Mouse (Mus musculus) limb, embryonic 14.5 days (tissue): ENCODE results near the gene Gm47841. TPM values are rescaled to one million over a fixed set of nuclear protein-coding genes. Genes with fewer than 3 reads are reported as not detected.

ENCODE experiments used
- ATAC-seq: fragments of 200-750 bp; cut with Nextera tagmentation; 2 replicates; pipeline ENCODE4 v1.8.0; 2017; ENCODE audit warnings: low read depth, moderate number of reproducible peaks, moderate TSS enrichment; ENCODE audit not compliant: low FRiP score
- DNase-seq: peaks from one replicate; pipeline ENCODE4 v3.0.0-alpha.2; 2015; ENCODE audit warnings: low spot score
- H3K27ac ChIP-seq: fragments of 300-500 bp; sonication (generic); replicated peaks from 2 replicates; pipeline ENCODE4 v1.5.1; 2014; ENCODE audit warnings: low read depth, mild to moderate bottlenecking, low read length, moderate library complexity, mixed read lengths
- H3K27me3 ChIP-seq: fragments of 300-500 bp; sonication (generic); 2 replicates; pipeline ENCODE4 v1.6.1; 2014; ENCODE audit warnings: low read length, mixed read lengths; ENCODE audit not compliant: control insufficient read depth, insufficient read depth
- H3K36me3 ChIP-seq: fragments of 300-500 bp; sonication (generic); 2 replicates; pipeline ENCODE4 v1.6.1; 2014; ENCODE audit warnings: mild to moderate bottlenecking, low read length, moderate library complexity, mixed read lengths; ENCODE audit not compliant: control insufficient read depth, insufficient read depth
- H3K4me1 ChIP-seq: fragments of 300-500 bp; sonication (generic); 2 replicates; pipeline ENCODE4 v1.6.1; 2014; ENCODE audit warnings: antibody characterized with exemption, low read length, mixed read lengths; ENCODE audit not compliant: control insufficient read depth, insufficient read depth
- H3K4me2 ChIP-seq: fragments of 300-500 bp; sonication (generic); replicated peaks from 2 replicates; pipeline ENCODE4 v1.6.1; 2014; ENCODE audit warnings: low read depth, mild to moderate bottlenecking, low read length, moderate library complexity; ENCODE audit not compliant: severe bottlenecking
- H3K4me3 ChIP-seq: fragments of 300-500 bp; sonication (generic); replicated peaks from 2 replicates; pipeline ENCODE4 v1.5.1; 2014; ENCODE audit warnings: low read length
- H3K9ac ChIP-seq: fragments of 300-500 bp; sonication (generic); 2 replicates; pipeline ENCODE4 v1.6.1; 2014; ENCODE audit warnings: mild to moderate bottlenecking, low read depth, low read length, moderate library complexity; ENCODE audit not compliant: severe bottlenecking
- H3K9me3 ChIP-seq: fragments of 300-500 bp; sonication (generic); 2 replicates; pipeline ENCODE4 v1.6.1; 2016; ENCODE audit warnings: low read length; ENCODE audit not compliant: control insufficient read depth
- POLR2A ChIP-seq: fragments of 200-500 bp; IDR thresholded peaks from 2 replicates; pipeline ENCODE4 v1.8.0; 2012; ENCODE audit warnings: inconsistent platforms, mild to moderate bottlenecking, moderate library complexity, borderline replicate concordance; ENCODE audit not compliant: insufficient read depth, insufficient read length; ENCODE audit errors: extremely low read depth
- WGBS: fragments of 180-500 bp; shearing (Covaris S2); extraction: QIAGEN DNeasy Blood & Tissue Kit; methylation state at CpG from one replicate; pipeline ENCODE4 v1.1.7; 2014; 5-methylcytosine and 5-hydroxymethylcytosine counted together
- polyA plus RNA-seq, 2 experiments: library from polyadenylated mRNA; depleted of rRNA in 1 of 2; stranded (reverse) in 1 of 2; unstranded in 1 of 2; fragments of >200 nt; fragmentation: Nextera tagmentation in 1 of 2; extraction: Ambion mirVana in 1 of 2; gene quantifications; 2 replicates each; pipeline versions ENCODE4 v1.2.1 to v1.2.3; 2012 to 2014

Gene Gm47841
- polyA plus RNA-seq, 2 experiments: 0.05 TPM; not detected in 1

DNA sequence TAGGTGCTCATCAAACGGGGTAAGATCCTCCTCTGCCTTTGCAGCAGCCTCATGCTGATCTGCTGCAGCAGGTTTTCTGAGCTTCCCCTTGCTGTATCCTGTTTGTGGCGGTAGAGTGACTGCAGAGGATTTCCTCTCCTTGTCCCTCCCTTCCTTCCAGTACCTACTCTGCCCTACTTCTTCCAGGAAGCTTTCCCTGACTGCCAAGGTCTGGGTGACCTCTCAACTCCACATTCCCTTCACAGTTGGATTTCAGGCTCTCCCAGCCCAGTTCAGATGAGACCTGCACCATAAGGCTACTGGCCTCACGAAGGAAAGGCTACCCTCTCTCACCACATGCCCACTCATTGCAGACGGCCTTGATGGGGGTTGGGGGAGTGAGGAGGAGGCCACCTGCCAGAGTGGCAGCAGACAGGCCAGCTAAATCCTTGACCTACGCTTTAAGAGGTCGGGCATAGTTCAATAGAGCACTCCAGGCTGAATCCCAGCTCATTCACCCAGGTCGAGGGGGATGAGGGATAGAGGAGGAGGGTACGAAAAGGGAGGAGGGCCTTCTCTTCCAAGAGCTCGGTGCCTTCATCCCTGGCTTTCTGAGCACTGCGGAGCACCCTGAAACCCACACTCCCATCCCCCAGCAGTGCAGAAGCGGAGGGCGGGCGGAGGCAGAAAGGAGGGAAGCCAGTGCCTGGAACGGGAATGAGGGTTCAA is 45.1 kb upstream of the Gm47841 start:
- Histone ChIP-seq H3K4me2 (peak overlapping the region; percentile 18; the same call in 1 of the 2 replicates), H3K27me3 (no peaks in the 10 kb centered on the region), H3K4me3 (no peak overlapping the region), H3K36me3 (no peaks in the 10 kb centered on the region), H3K9me3 (no peaks in the 10 kb centered on the region), H3K4me1 (peaks cover 13% of the 10 kb centered on the region), H3K9ac (0 out of 2 replicates have a peak overlapping the region, but pooled peaks have one; percentile 18), H3K27ac (peak overlapping the region; percentile 29; the same call in 1 of the 2 replicates)
- ATAC-seq (no peak), DNase-seq (no peak)
- no peak for TF ChIP-seq POLR2A
- 30% methylated on average over 14 of the region's 14 CpGs for WGBS

DNA sequence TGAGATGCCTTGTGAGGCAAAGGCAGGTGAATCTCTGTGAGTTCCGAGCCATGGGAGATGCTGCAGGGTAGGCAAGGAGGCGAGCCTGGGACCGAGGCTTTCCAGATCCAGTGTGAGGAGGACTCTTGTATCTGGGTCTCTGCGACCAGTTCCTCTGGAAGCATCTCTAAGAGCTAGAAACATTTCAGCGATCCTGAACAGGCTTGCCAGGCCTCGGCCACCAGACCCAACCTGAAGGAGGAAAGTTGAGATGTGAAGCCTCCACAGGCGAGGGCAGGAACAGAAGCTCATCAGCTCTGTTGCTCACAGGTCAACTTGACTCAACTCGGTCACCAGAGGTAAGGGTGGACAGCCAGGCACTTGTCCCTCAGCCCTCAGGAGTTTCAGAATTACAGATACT is 44.4 kb upstream of the Gm47841 start:
- DNase-seq (no peak), ATAC-seq (no peak)
- Histone ChIP-seq H3K4me3 (no peak overlapping the region), H3K9me3 (no peaks in the 10 kb centered on the region), H3K9ac (no peak overlapping the region), H3K27ac (no peak overlapping the region), H3K4me2 (no peak overlapping the region), H3K36me3 (no peaks in the 10 kb centered on the region), H3K4me1 (peaks cover 13% of the 10 kb centered on the region), H3K27me3 (no peaks in the 10 kb centered on the region)
- TF ChIP-seq POLR2A: no peak
- WGBS: 92% methylated on average over 8 of the region's 8 CpGs

DNA sequence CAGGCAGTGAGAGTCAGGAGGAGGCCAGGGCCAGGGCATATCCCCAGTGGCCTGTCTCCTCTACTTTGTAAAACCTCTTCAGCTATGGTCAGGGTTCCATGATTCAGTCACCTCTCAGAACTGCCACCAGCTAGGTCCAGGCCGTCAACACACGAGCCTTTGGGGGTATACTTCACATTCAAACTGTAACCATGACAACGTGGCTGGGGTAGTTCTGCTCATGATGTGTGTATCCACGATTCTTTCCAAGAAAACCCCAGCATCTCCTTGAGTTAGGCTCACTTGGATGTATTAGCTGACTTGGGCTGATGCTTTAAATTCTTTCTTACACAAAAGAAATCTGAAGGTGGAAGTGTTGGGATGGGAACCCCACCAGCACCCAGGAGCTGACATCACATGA is 41.1 kb upstream of the Gm47841 start:
- no peak overlapping the region for H3K4me2 ChIP-seq
- no peak overlapping the region for H3K27ac ChIP-seq
- H3K27me3 ChIP-seq: no peaks in the 10 kb centered on the region
- peaks cover 11% of the 10 kb centered on the region for H3K4me1 ChIP-seq
- no peaks in the 10 kb centered on the region for H3K36me3 ChIP-seq
- ATAC-seq: no peak
- TF ChIP-seq POLR2A: no peak
- no peak overlapping the region for H3K9ac ChIP-seq
- no peak overlapping the region for H3K4me3 ChIP-seq
- H3K9me3 ChIP-seq: no peaks in the 10 kb centered on the region
- no peak for DNase-seq
- 62% methylated on average over 4 of the region's 4 CpGs for WGBS

DNA sequence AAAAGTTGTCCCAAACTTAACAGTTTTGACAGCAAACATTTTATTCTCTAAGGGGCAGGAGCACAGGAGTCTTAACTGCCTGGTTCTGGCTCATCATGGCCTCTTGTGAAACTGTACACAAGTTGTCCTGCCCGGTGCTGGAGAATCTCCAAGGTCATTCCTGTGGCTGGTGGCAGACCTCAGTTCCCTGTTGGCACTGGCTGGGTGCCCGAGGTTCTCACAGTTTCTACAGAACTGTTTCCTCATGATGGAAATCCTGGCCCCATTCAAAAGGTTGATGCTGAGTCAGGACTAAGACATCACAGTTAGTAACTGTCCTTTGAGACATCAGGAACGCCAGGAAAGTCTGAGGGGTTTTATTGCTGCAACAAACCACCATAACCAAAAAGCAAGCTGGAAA is 39.8 kb upstream of the Gm47841 start:
- no peak overlapping the region for H3K9ac ChIP-seq
- ATAC-seq: no peak
- H3K4me1 ChIP-seq: 0 out of 2 replicates have a peak, but pooled peaks cover 5% of the 10 kb centered on the region
- no peaks in the 10 kb centered on the region for H3K9me3 ChIP-seq
- TF ChIP-seq POLR2A: no peak
- 0 out of 2 replicates have a peak overlapping the region, but pooled peaks have one; percentile 41 for H3K27ac ChIP-seq
- H3K4me2 ChIP-seq: no peak overlapping the region
- H3K4me3 ChIP-seq: no peak overlapping the region
- H3K27me3 ChIP-seq: no peaks in the 10 kb centered on the region
- no peaks in the 10 kb centered on the region for H3K36me3 ChIP-seq
- DNase-seq: no peak
- WGBS: 57% methylated on average over 3 of the region's 3 CpGs

DNA sequence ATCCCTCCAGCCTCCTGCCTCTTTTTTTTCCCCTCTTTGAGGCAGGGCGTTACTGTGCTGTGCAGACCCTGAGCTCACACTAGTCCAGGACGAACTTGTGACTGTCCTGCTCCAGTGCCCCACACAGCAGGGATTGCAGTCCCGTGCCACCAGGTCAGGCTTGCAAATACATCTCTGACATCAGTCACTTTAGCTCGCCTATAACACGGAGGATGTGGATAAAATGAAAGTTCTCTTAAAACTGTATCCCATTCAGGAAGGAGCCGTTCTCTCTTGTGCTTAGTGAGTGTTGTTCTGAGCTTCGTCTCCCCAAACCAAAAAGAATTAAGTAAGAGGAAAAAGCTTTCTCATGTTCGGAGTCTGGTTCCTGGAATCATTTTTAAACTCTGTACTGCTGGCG is 39.3 kb upstream of the Gm47841 start:
- Histone ChIP-seq H3K9me3 (no peaks in the 10 kb centered on the region), H3K27ac (0 out of 2 replicates have a peak overlapping the region, but pooled peaks have one; percentile 41), H3K9ac (no peak overlapping the region), H3K4me2 (no peak overlapping the region), H3K36me3 (no peaks in the 10 kb centered on the region), H3K4me3 (no peak overlapping the region), H3K27me3 (no peaks in the 10 kb centered on the region), H3K4me1 (peaks cover 10% of the 10 kb centered on the region)
- ATAC-seq (no peak), DNase-seq (no peak)
- WGBS: 54% methylated on average over 9 of the region's 9 CpGs
- no peak for TF ChIP-seq POLR2A
